Mouse (Mus musculus) forebrain, postnatal 0 days (tissue): Measurements from ENCODE around the gene Hfe2. TPM values are rescaled to one million over a fixed set of nuclear protein-coding genes. Genes with fewer than 3 reads are reported as not detected.
"Not testable (repeated sequence)": the region's sequence is repeated elsewhere in the genome, so short reads cannot be mapped to it uniquely, and the experiment has no call there.

ENCODE experiments used
- ATAC-seq: fragments of 200-750 bp; cut with Nextera tagmentation; 2 replicates; pipeline ENCODE4 v1.8.0; 2017; ENCODE audit warnings: mild to moderate bottlenecking, moderate library complexity
- DNase-seq: peaks from one replicate; pipeline ENCODE4 v3.0.0-alpha.2; 2015
- H3K27ac ChIP-seq: fragments of 300-500 bp; sonication (generic); 2 replicates; pipeline ENCODE4 v1.5.1; 2014; ENCODE audit warnings: low read depth, mild to moderate bottlenecking, antibody characterized with exemption, low read length, moderate library complexity, mixed read lengths
- H3K27me3 ChIP-seq: fragments of 300-500 bp; sonication (generic); 2 replicates; pipeline ENCODE4 v1.6.1; 2014; ENCODE audit warnings: mild to moderate bottlenecking, low read length, mixed read lengths; ENCODE audit not compliant: insufficient read depth
- H3K36me3 ChIP-seq: fragments of 300-500 bp; sonication (generic); 2 replicates; pipeline ENCODE4 v1.6.1; 2014; ENCODE audit warnings: mild to moderate bottlenecking, moderate library complexity; ENCODE audit not compliant: insufficient read depth
- H3K4me1 ChIP-seq: fragments of 300-500 bp; sonication (generic); 2 replicates; pipeline ENCODE4 v1.6.1; 2014; ENCODE audit warnings: antibody characterized with exemption; ENCODE audit not compliant: insufficient read depth
- H3K4me2 ChIP-seq: fragments of 300-500 bp; sonication (generic); 2 replicates; pipeline ENCODE4 v1.6.1; 2014; ENCODE audit warnings: low read depth, mild to moderate bottlenecking, moderate library complexity
- H3K4me3 ChIP-seq: fragments of 300-500 bp; sonication (generic); 2 replicates; pipeline ENCODE4 v1.5.1; 2014; ENCODE audit warnings: low read depth, low read length, mixed read lengths
- H3K9ac ChIP-seq: fragments of 300-500 bp; sonication (generic); 2 replicates; pipeline ENCODE4 v1.6.1; 2014; ENCODE audit warnings: mild to moderate bottlenecking
- H3K9me3 ChIP-seq: fragments of 300-500 bp; sonication (generic); 2 replicates; pipeline ENCODE4 v1.6.1; 2016; ENCODE audit warnings: low read length
- CTCF ChIP-seq: sonication (generic); IDR thresholded peaks from 2 replicates; pipeline ENCODE4 v1.5.1; 2016; ENCODE audit warnings: antibody characterized with exemption, control low read depth, low read depth
- WGBS: fragments of 180-500 bp; shearing (Covaris S2); extraction: QIAGEN DNeasy Blood & Tissue Kit; methylation state at CpG from one replicate; pipeline ENCODE4 v1.1.7; 2014; 5-methylcytosine and 5-hydroxymethylcytosine counted together
- polyA plus RNA-seq: library from polyadenylated mRNA; unstranded; fragments of >200 nt; fragmentation: Nextera tagmentation; extraction: Ambion mirVana; gene quantifications from 2 replicates; pipeline ENCODE4 v1.2.1, GENCODE M21; 2015
- total RNA-seq: library from RNA; depleted of rRNA; stranded (reverse); fragments of >200 nt; gene quantifications from 2 replicates; pipeline ENCODE4 v1.2.3, GENCODE M21; 2014

Hfe2 gene
- total and polyA plus RNA-seq, 2 experiments from 2014 or later = 1.4 to 1.6 TPM

GRCm38 (mm10) chr3:96503083-96503450 is 21.9 kb upstream of the Hfe2 start:
- Histone ChIP-seq H3K9me3 (no peaks in the 10 kb centered on the region), H3K27me3 (no peaks in the 10 kb centered on the region), H3K9ac (peak overlapping the region; percentile 40; the same call in 1 of the 2 replicates), H3K4me3 (peak overlapping the region; percentile 72), H3K4me1 (no peaks in the 10 kb centered on the region), H3K36me3 (no peaks in the 10 kb centered on the region), H3K4me2 (peak overlapping the region; percentile 98), H3K27ac (no peak overlapping the region)
- TF ChIP-seq CTCF = peak; percentile 82
- WGBS = under 1% methylated on average over 7 of the region's 7 CpGs
- DNase-seq = peak; percentile 87
- no peak for ATAC-seq

DNA sequence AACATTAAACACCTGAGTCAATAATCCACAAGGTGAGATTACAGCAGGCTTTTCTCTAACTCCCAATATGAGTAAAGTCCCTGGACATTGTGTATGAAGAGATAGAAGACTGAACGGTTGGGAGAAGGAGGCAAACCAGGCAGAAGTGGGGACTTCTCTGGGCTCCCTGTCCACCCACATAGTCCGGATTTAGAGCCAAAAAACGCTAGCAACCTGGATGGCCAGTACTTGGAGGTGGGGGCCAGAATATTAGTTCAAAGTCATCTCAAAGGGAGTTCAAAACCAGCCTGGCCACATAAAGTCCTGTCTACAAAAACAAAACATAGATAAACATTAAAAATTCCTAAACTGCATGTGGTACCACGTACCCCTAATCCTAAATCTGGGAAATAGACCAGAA is 21.0 kb upstream of the Hfe2 start:
- Histone ChIP-seq H3K4me3 (no peak overlapping the region), H3K27me3 (no peaks in the 10 kb centered on the region), H3K36me3 (no peaks in the 10 kb centered on the region), H3K9me3 (no peaks in the 10 kb centered on the region), H3K4me2 (no peak overlapping the region), H3K9ac (no peak overlapping the region), H3K4me1 (no peaks in the 10 kb centered on the region), H3K27ac (no peak overlapping the region)
- no peak for DNase-seq
- no peak for TF ChIP-seq CTCF
- 74% methylated on average over 4 of the region's 4 CpGs for WGBS
- no peak for ATAC-seq

DNA sequence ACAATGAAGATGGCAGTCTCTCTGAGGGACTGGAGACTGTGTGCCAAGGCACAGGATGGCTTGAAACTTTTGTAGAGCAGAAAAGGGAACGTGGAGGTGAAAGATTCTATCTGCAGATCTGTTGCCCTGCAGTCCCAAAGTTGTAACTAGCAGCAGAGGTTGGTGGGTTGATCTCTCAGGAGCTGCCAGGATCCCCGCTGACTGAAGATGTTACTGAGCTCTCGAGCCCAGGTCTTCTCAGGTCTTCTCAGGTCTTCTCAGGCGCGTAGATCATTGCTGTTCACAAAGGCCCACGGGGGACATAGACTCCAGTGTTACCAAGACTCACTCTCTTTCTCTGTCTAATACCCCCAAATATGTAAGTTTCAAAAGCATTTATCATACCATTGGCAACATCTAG is 20.0 kb upstream of the Hfe2 start:
- ATAC-seq = no peak
- Histone ChIP-seq H3K36me3 (no peaks in the 10 kb centered on the region), H3K4me1 (no peaks in the 10 kb centered on the region), H3K27me3 (no peaks in the 10 kb centered on the region), H3K27ac (no peak overlapping the region), H3K4me3 (no peak overlapping the region), H3K9ac (no peak overlapping the region), H3K9me3 (no peaks in the 10 kb centered on the region), H3K4me2 (no peak overlapping the region)
- DNase-seq = no peak
- no peak for TF ChIP-seq CTCF
- 92% methylated on average over 6 of the region's 6 CpGs for WGBS

DNA sequence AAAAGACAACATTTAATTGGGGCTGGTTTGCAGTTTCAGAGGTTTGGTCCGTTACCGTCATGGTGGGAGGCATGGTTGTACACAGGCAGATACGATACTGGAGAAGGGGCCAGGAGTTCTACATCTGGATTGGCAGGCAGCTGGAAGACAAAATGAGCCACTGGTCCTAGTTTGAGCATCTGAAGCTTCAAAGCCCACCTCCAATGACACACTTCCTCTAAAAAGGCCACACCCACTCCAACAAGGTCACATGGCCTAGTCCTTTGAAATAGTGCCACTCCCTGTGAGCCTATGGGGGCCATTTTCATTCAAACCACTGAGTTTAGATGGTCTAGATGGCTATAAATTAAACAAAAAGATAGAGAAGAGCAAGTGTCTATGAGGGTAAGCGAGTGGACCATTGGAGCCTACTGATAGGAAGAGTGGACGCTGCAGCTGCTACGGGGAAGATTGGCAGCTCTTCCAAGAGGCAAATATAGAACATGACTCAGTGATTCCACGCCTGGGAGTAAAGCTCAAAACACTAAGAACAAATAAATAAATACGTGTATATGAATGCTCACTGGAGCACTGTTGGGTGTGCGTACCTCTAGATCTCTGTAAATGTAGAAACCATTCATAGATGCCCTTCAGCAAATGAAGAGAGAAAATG is 18.4 kb upstream of the Hfe2 start:
- DNase-seq = no peak
- no peak overlapping the region for H3K4me3 ChIP-seq
- no peaks in the 10 kb centered on the region for H3K36me3 ChIP-seq
- no peaks in the 10 kb centered on the region for H3K4me1 ChIP-seq
- 92% methylated on average over 9 of the region's 9 CpGs for WGBS
- no peak for TF ChIP-seq CTCF
- H3K27me3 ChIP-seq = no peaks in the 10 kb centered on the region
- no peak for ATAC-seq
- H3K9me3 ChIP-seq = no peaks in the 10 kb centered on the region
- no peak overlapping the region for H3K4me2 ChIP-seq
- no peak overlapping the region for H3K27ac ChIP-seq
- H3K9ac ChIP-seq = no peak overlapping the region

DNA sequence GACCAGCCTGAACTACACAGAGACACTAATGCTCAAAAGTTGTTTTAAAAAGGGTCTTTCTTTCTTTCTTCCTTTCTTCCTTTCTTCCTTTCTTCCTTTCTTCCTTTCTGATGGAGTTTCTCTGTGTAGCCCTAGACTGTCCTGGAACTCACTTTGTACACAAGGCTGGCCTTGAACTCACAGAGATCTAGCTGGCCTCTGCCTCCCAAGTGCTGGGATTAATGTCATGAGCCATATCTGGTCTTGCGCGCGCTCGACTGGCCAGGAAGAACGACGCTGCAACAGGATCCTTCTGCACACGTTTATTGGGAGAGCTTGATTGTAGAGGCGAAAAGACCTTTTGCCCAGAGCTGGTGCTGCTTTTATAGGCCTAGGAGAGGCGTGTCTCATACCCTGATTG is 17.0 kb upstream of the Hfe2 start:
- not testable (repeated sequence) for H3K9ac ChIP-seq, H3K27ac ChIP-seq, DNase-seq, ATAC-seq, H3K4me3 ChIP-seq, H3K36me3 ChIP-seq, H3K27me3 ChIP-seq, H3K9me3 ChIP-seq, H3K4me2 ChIP-seq, H3K4me1 ChIP-seq
- WGBS = 87% methylated on average over 7 of the region's 9 CpGs

GRCm38 (mm10) chr3:96520171-96520570 is 4.8 kb upstream of the Hfe2 start:
- Histone ChIP-seq H3K9ac (no peak overlapping the region), H3K36me3 (no peaks in the 10 kb centered on the region), H3K4me2 (no peak overlapping the region), H3K27ac (no peak overlapping the region), H3K27me3 (no peaks in the 10 kb centered on the region; the same call in 1 of the 2 replicates), H3K4me3 (no peak overlapping the region), H3K9me3 (no peaks in the 10 kb centered on the region), H3K4me1 (no peaks in the 10 kb centered on the region)
- no peak for TF ChIP-seq CTCF
- WGBS = 54% methylated on average over 5 of the region's 5 CpGs
- no peak for DNase-seq
- no peak for ATAC-seq

GRCm38 (mm10) chr3:96522149-96522548 is 2.8 kb upstream of the Hfe2 start:
- H3K27ac ChIP-seq = no peak overlapping the region
- no peak overlapping the region for H3K4me3 ChIP-seq
- H3K9me3 ChIP-seq = no peaks in the 10 kb centered on the region
- H3K36me3 ChIP-seq = no peaks in the 10 kb centered on the region
- no peak overlapping the region for H3K9ac ChIP-seq
- no peak overlapping the region for H3K4me2 ChIP-seq
- H3K27me3 ChIP-seq = no peaks in the 10 kb centered on the region; the same call in 1 of the 2 replicates
- ATAC-seq (no peak), DNase-seq (peak; percentile 24)
- whole genome bisulfite sequencing = 57% methylated on average over 4 of the region's 4 CpGs
- TF ChIP-seq CTCF = peak; percentile 45
- 0 out of 2 replicates have a peak, but pooled peaks cover 4% of the 10 kb centered on the region for H3K4me1 ChIP-seq
